Mouse (Mus musculus) heart, embryonic 11.5 days (tissue): ENCODE data around the gene Edem3. TPM values are rescaled to one million over a fixed set of nuclear protein-coding genes. Genes with fewer than 3 reads are reported as not detected.

ENCODE experiments used
- ATAC-seq: fragments of 200-750 bp; cut with Nextera tagmentation; replicated peaks from 2 replicates; pipeline ENCODE4 v1.8.0; 2017; ENCODE audit warnings: moderate library complexity; ENCODE audit not compliant: insufficient number of reproducible peaks, low FRiP score, low TSS enrichment
- H3K27ac ChIP-seq: fragments of 300-500 bp; sonication (generic); 2 replicates; pipeline ENCODE4 v1.5.1; 2014; ENCODE audit warnings: mild to moderate bottlenecking, low read depth, low read length
- H3K27me3 ChIP-seq: fragments of 300-500 bp; sonication (generic); 2 replicates; pipeline ENCODE4 v1.6.1; 2014; ENCODE audit warnings: mild to moderate bottlenecking, low read length, mixed read lengths; ENCODE audit not compliant: control insufficient read depth, insufficient read depth
- H3K36me3 ChIP-seq: fragments of 300-500 bp; sonication (generic); 2 replicates; pipeline ENCODE4 v1.6.1; 2014; ENCODE audit warnings: mild to moderate bottlenecking, low read length, moderate library complexity, mixed read lengths; ENCODE audit not compliant: control insufficient read depth, insufficient read depth
- H3K4me1 ChIP-seq: fragments of 300-500 bp; sonication (generic); 2 replicates; pipeline ENCODE4 v1.6.1; 2014; ENCODE audit warnings: low read length; ENCODE audit not compliant: control insufficient read depth, insufficient read depth
- H3K4me2 ChIP-seq: fragments of 300-500 bp; sonication (generic); 2 replicates; pipeline ENCODE4 v1.6.1; 2014; ENCODE audit warnings: mild to moderate bottlenecking, moderate library complexity
- H3K4me3 ChIP-seq: fragments of 300-500 bp; sonication (generic); 2 replicates; pipeline ENCODE4 v1.5.1; 2014; ENCODE audit warnings: low read depth, low read length
- H3K9ac ChIP-seq: fragments of 300-500 bp; sonication (generic); 2 replicates; pipeline ENCODE4 v1.6.1; 2014; ENCODE audit warnings: mild to moderate bottlenecking, low read depth, low read length, moderate library complexity
- H3K9me3 ChIP-seq: fragments of 300-500 bp; sonication (generic); replicated peaks from 2 replicates; pipeline ENCODE4 v1.6.1; 2016; ENCODE audit warnings: low read length; ENCODE audit not compliant: control insufficient read depth
- WGBS: fragments of 180-500 bp; shearing (Covaris S2); extraction: QIAGEN DNeasy Blood & Tissue Kit; methylation state at CpG from one replicate; pipeline ENCODE4 v1.1.7; 2014; ENCODE audit not compliant: insufficient replicate concordance; 5-methylcytosine and 5-hydroxymethylcytosine counted together
- polyA plus RNA-seq: library from polyadenylated mRNA; unstranded; fragments of >200 nt; fragmentation: Nextera tagmentation; extraction: Ambion mirVana; gene quantifications from 2 replicates; pipeline ENCODE4 v1.2.1, GENCODE M21; 2014

Edem3 gene
- polyA plus RNA-seq, 1 experiment from 2014 or later: 18.3 TPM

DNA sequence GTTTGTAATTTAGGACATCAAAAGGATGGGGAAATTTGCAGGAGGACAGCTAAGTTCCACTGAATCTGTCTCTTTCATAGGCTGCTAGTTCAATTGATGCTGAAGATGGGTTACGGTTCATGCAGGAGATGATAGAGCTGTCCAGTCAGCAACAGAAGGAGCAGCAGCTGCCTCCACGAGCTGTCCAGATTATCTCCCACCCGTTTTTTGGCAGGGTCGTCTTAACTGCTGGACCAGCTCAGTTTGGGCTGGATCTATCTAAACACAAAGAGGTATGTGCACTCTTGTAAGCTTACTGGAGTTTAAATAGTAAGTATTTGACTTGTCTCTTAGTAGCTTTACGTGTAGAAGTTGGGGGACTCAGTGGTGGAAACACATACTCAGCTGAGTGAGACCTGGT lies 52.1 kb downstream of the Edem3 start:
- H3K4me1 ChIP-seq: no peaks in the 10 kb centered on the region
- H3K36me3 ChIP-seq: peaks cover 7% of the 10 kb centered on the region; the same call in 1 of the 2 replicates
- no peak for ATAC-seq
- H3K27me3 ChIP-seq: no peaks in the 10 kb centered on the region
- H3K9ac ChIP-seq: no peak overlapping the region
- H3K4me2 ChIP-seq: no peak overlapping the region
- 80% methylated on average over 5 of the region's 5 CpGs for whole genome bisulfite sequencing
- no peak overlapping the region for H3K27ac ChIP-seq
- no peaks in the 10 kb centered on the region for H3K9me3 ChIP-seq
- no peak overlapping the region for H3K4me3 ChIP-seq

DNA sequence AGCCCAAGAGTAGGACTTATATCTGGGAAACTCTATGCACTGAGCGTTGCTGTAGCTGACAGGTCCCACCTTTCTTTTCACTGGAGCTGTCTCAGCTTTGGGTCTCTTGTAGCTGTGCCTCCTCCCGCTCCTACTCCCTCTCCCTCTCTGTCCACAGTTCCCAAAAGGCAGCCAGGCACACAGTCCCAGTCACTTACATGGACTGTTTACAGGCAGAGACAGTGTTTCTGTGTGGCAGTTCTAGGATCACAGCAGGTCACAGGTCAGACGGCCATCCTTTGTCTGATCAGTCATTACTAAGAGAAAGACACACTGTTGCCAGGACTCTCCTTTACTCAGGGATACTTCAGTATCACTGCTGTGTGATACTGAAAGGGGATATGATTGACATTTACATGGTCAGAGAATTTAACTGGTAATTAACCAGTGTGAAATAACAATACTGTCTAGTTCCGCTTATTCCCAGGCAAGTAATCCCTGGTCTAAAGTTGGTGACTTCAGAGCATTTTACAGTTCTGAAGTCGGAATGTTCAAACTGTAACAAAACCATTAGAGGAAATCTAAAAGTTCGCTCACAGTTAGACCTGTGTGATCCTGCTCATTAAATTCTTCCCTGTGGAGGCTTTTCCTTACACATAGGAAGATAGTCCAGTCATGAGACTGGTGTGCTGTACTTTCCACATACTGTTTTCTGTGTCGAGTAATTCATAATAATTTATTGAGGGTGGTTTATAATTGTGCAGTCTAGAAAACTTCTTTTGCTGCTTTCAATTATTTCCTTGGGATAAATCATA lies 55.7 kb downstream of the Edem3 start:
- peaks cover 10% of the 10 kb centered on the region; the same call in 1 of the 2 replicates for H3K36me3 ChIP-seq
- no peak overlapping the region for H3K9ac ChIP-seq
- H3K27me3 ChIP-seq: no peaks in the 10 kb centered on the region
- no peak overlapping the region for H3K27ac ChIP-seq
- 85% methylated on average over 7 of the region's 7 CpGs for WGBS
- no peak for ATAC-seq
- no peak overlapping the region for H3K4me2 ChIP-seq
- H3K4me3 ChIP-seq: no peak overlapping the region
- no peaks in the 10 kb centered on the region for H3K9me3 ChIP-seq
- H3K4me1 ChIP-seq: no peaks in the 10 kb centered on the region

DNA sequence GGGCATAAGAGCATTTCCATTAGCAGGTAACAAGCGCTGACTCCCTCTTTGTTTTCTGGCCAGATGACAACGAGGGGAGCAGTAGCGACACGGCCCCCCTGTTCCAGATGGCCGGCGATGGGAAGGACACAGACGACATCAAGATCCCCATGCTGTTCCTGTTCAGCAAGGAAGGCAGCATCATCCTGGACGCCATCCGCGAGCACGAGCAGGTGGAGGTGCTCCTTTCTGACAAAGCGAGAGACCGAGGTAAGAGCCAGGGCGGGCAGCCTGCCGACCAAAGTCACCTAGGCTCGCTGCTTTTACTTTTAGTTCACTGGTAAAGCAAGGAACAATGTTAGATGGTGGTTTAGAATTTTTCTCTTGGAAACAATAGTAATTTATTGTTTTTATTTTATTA lies 56.3 kb downstream of the Edem3 start:
- Histone ChIP-seq H3K4me3 (no peak overlapping the region), H3K9ac (no peak overlapping the region), H3K27me3 (no peaks in the 10 kb centered on the region), H3K36me3 (peaks cover 10% of the 10 kb centered on the region; the same call in 1 of the 2 replicates), H3K9me3 (no peaks in the 10 kb centered on the region), H3K4me2 (no peak overlapping the region), H3K4me1 (no peaks in the 10 kb centered on the region), H3K27ac (no peak overlapping the region)
- 92% methylated on average over 16 of the region's 16 CpGs for WGBS
- no peak for ATAC-seq

DNA sequence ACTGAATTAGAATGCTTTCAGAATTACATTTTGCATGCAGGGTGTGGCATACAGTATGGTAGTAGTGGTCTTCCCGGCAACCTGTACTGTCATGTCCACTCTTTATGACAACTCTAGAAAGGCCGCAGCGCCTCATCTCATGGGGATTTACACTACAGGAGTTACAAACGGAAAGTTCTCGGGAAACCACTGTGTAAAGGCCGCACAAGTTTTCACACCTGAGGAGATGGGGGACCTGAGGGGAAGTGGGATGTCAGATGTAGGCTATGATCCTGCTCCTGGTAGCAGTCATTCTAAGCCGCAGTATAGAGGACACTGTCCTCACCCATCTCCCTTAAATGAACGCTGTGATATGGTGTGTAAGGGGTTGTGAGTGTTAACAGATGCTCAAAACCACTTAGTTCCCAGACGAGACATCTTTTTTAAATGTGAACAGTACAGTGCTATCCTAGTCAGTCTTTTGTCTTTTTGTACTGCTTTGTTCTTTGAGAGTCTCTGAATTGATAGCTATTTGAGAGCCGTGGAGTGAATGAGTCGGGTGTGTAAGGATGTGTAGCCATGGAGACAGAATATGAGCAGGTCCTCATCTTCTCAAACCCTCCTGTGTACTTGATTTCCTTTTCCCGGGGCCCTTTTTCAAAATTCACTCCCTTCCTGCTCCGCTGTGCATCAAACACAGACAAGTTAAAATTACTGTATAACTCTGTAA lies 57.0 kb downstream of the Edem3 start:
- no peak overlapping the region for H3K4me2 ChIP-seq
- no peak for ATAC-seq
- peaks cover 10% of the 10 kb centered on the region; the same call in 1 of the 2 replicates for H3K36me3 ChIP-seq

DNA sequence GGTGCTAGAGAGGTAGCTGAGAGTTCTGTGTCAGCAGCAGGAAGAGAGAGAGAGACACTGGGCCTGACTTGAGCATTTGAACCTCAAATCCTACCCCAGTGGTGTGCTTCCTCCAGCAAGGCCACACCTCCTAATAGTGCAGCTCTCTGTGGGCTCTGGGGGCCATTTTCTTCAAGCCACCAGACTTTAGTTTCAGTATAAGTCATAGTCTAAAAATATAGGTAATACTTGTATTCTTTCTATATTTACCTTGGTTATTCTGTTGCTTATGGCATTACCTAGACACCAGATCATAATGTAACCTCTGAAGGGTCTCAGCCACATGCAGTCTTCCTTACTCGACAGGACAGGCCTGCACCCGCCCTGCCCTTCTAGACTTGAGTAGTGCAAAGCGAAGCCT lies 60.9 kb downstream of the Edem3 start:
- H3K9me3 ChIP-seq: no peaks in the 10 kb centered on the region
- WGBS: 86% methylated on average over 3 of the region's 3 CpGs
- no peaks in the 10 kb centered on the region for H3K27me3 ChIP-seq
- no peak overlapping the region for H3K4me2 ChIP-seq
- ATAC-seq: no peak
- H3K4me1 ChIP-seq: no peaks in the 10 kb centered on the region
- no peak overlapping the region for H3K27ac ChIP-seq
- H3K9ac ChIP-seq: no peak overlapping the region
- H3K4me3 ChIP-seq: no peak overlapping the region
- peaks cover 13% of the 10 kb centered on the region for H3K36me3 ChIP-seq

More for the DNA sequence above, 57.0 kb downstream of the Edem3 start:
- Histone ChIP-seq H3K9ac (no peak overlapping the region), H3K27me3 (no peaks in the 10 kb centered on the region), H3K4me3 (no peak overlapping the region), H3K4me1 (no peaks in the 10 kb centered on the region), H3K27ac (no peak overlapping the region), H3K9me3 (no peaks in the 10 kb centered on the region)
- WGBS: 87% methylated on average over 13 of the region's 13 CpGs

DNA sequence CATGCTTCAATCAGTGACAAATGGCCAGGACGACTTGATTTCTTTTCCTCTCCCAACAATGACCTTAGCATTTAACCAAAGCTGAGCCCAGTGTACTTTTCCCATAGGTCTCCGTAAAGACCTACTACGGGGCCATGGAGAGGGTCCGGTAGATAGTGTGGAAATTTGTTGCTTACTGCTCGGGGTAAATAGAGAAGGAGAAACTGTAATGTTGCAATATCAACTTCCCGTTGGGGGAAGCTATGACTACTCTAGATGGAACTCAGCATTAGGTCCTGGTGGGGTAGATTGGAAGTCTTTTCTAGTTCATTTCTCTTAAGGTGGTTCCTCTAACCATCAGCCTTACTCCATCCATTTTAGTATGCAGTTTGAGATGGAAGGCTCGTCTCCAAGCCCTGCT lies 64.0 kb downstream of the Edem3 start:
- H3K27ac ChIP-seq: no peak overlapping the region
- H3K9me3 ChIP-seq: no peaks in the 10 kb centered on the region
- H3K27me3 ChIP-seq: no peaks in the 10 kb centered on the region
- no peak overlapping the region for H3K4me3 ChIP-seq
- H3K36me3 ChIP-seq: peaks cover 10% of the 10 kb centered on the region
- no peak overlapping the region for H3K9ac ChIP-seq
- H3K4me1 ChIP-seq: no peaks in the 10 kb centered on the region
- H3K4me2 ChIP-seq: no peak overlapping the region
- no peak for ATAC-seq
- WGBS: 92% methylated on average over 7 of the region's 7 CpGs

DNA sequence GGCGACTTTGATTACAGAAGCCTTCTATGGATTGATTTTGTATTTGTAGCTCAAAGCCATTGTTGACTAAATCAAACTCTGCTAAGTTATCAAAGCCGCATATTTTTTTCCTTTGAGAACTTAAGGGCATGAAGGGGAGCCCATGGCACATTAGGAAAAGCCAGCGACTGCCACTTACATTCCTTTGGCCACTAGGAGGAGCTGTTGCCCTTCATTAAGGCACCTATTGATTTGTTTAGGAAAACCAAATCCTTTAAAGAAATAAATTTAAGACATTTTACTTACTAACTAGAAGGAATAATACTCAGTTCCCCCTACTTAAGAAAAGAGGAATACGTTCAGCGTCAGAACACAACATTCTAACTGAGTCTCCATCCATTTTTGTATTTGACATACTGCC lies 65.3 kb downstream of the Edem3 start:
- Histone ChIP-seq H3K4me2 (no peak overlapping the region), H3K9me3 (no peaks in the 10 kb centered on the region), H3K27me3 (no peaks in the 10 kb centered on the region), H3K9ac (no peak overlapping the region), H3K4me1 (no peaks in the 10 kb centered on the region), H3K36me3 (peaks cover 10% of the 10 kb centered on the region), H3K4me3 (no peak overlapping the region), H3K27ac (no peak overlapping the region)
- 30% methylated on average over 5 of the region's 5 CpGs for WGBS
- no peak for ATAC-seq

DNA sequence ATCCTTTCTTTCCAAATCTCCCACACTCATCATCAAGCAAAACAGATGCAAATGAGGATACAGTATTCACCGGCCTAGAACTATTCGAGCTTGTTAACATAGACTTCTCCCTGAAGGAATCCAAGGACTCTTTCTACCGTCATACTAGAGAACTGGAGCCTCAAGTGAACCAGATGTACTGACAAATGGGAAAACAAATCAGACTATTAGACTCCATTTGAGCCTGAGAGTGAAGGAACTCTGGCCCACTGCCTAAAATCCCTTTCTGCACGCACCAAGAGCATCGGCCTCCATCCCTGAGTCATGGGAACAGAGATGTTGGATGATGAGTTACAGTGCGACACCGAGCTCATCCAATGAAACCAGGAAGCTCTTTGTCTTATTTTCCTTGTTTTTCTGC lies 69.9 kb downstream of the Edem3 start:
- Histone ChIP-seq H3K4me2 (no peak overlapping the region), H3K9me3 (no peaks in the 10 kb centered on the region), H3K36me3 (no peaks in the 10 kb centered on the region), H3K4me3 (no peak overlapping the region), H3K4me1 (no peaks in the 10 kb centered on the region), H3K27me3 (no peaks in the 10 kb centered on the region), H3K27ac (no peak overlapping the region), H3K9ac (no peak overlapping the region)
- no peak for ATAC-seq
- 77% methylated on average over 7 of the region's 7 CpGs for WGBS
